Mouse (Mus musculus): ENCODE data around the gene Trem3. TPM values are rescaled to one million over a fixed set of nuclear protein-coding genes. Genes with fewer than 3 reads are reported as not detected.
A peak's percentile ranks its signal among the peaks of the same experiment; 100 is the strongest.

The Trem3 gene
- polyA plus RNA-seq, 1 experiment from 2014 or later: 0.24 TPM

- WGBS: 31% methylated on average over 2 of the region's 2 CpGs
- H3K4me2 ChIP-seq (ENCODE audit: low read depth, low read length): no peak overlapping the region
- no peak overlapping the region for H3K27ac ChIP-seq (replicated peaks; ENCODE audit: low read depth, low read length)
These were observed 18.6 kb downstream of the Trem3 start for GRCm38 (mm10) chr17:48266138-48266537.

GRCm38 (mm10) chr17:48266610-48267304, 19.2 kb downstream of the Trem3 start:
- no peak overlapping the region for H3K9ac ChIP-seq (ENCODE audit: low read depth, low read length)
- H3K4me2 ChIP-seq (ENCODE audit: low read depth, low read length): no peak overlapping the region
- DNase-seq (ENCODE audit: low spot score) (no peak), ATAC-seq (ENCODE audit: low read depth) (no peak)
- H3K36me3 ChIP-seq (ENCODE audit: control insufficient read depth, insufficient read depth, low read length): no peaks in the 10 kb centered on the region
- H3K4me1 ChIP-seq (ENCODE audit: control insufficient read depth, insufficient read depth, low read length): no peaks in the 10 kb centered on the region
- H3K4me3 ChIP-seq (ENCODE audit: low read depth, low read length): no peak overlapping the region
- no peak overlapping the region for H3K27ac ChIP-seq (replicated peaks; ENCODE audit: low read depth, low read length)
- H3K27me3 ChIP-seq (replicated peaks; ENCODE audit: control insufficient read depth, insufficient read depth, low read length): no peaks in the 10 kb centered on the region
- 47% methylated on average over 2 of the region's 2 CpGs for WGBS
- no peaks in the 10 kb centered on the region for H3K9me3 ChIP-seq (ENCODE audit: control insufficient read depth, low read length)

More at GRCm38 (mm10) chr17:48266138-48266537, 18.6 kb downstream of the Trem3 start:
- DNase-seq (ENCODE audit: low spot score) (peak; percentile 32), ATAC-seq (ENCODE audit: low read depth) (peak; percentile 33; the same call in 1 of the 2 replicates)
- no peak overlapping the region for H3K4me3 ChIP-seq (ENCODE audit: low read depth, low read length)
- H3K4me1 ChIP-seq (ENCODE audit: control insufficient read depth, insufficient read depth, low read length): no peaks in the 10 kb centered on the region
- no peaks in the 10 kb centered on the region for H3K9me3 ChIP-seq (ENCODE audit: control insufficient read depth, low read length)
- no peak overlapping the region for H3K9ac ChIP-seq (ENCODE audit: low read depth, low read length)
- no peaks in the 10 kb centered on the region for H3K36me3 ChIP-seq (ENCODE audit: control insufficient read depth, insufficient read depth, low read length)
- no peaks in the 10 kb centered on the region for H3K27me3 ChIP-seq (replicated peaks; ENCODE audit: control insufficient read depth, insufficient read depth, low read length)

DNA sequence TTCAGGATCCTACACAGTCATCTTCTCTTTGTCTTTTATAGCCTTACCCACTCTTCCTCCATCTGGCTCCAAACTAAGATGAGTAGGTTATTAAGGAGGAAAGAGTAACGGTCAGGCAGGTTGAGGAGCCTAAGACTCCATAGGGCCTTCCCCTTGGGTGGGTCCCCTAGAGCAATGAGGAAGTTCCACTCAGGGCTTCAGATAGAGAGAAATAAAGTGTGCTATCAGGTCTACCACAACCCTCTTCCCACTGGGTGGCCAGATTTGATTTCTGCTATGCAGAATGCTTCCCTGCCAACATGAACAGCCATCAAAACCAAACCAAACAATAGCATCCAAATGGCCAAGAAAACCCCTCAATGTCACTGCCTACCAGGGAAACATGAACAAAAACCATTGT, 20.0 kb downstream of the Trem3 start:
- Histone ChIP-seq H3K4me3 (ENCODE audit: low read depth, low read length) (no peak overlapping the region), H3K36me3 (ENCODE audit: control insufficient read depth, insufficient read depth, low read length) (no peaks in the 10 kb centered on the region), H3K27me3 (replicated peaks; ENCODE audit: control insufficient read depth, insufficient read depth, low read length) (no peaks in the 10 kb centered on the region), H3K4me1 (ENCODE audit: control insufficient read depth, insufficient read depth, low read length) (no peaks in the 10 kb centered on the region), H3K4me2 (ENCODE audit: low read depth, low read length) (no peak overlapping the region), H3K9ac (ENCODE audit: low read depth, low read length) (no peak overlapping the region), H3K9me3 (ENCODE audit: control insufficient read depth, low read length) (no peaks in the 10 kb centered on the region), H3K27ac (replicated peaks; ENCODE audit: low read depth, low read length) (no peak overlapping the region)
- ATAC-seq (ENCODE audit: low read depth) (no peak), DNase-seq (ENCODE audit: low spot score) (no peak)
- 72% methylated on average over 1 of the region's 1 CpGs for WGBS

- ATAC-seq (ENCODE audit: low read depth) (no peak), DNase-seq (ENCODE audit: low spot score) (no peak)
- no peaks in the 10 kb centered on the region for H3K27me3 ChIP-seq (replicated peaks; ENCODE audit: control insufficient read depth, insufficient read depth, low read length)
- H3K36me3 ChIP-seq (ENCODE audit: control insufficient read depth, insufficient read depth, low read length): no peaks in the 10 kb centered on the region
- no peaks in the 10 kb centered on the region for H3K9me3 ChIP-seq (ENCODE audit: control insufficient read depth, low read length)
- H3K4me2 ChIP-seq (ENCODE audit: low read depth, low read length): no peak overlapping the region
- no peak overlapping the region for H3K9ac ChIP-seq (ENCODE audit: low read depth, low read length)
- no peaks in the 10 kb centered on the region for H3K4me1 ChIP-seq (ENCODE audit: control insufficient read depth, insufficient read depth, low read length)
- H3K27ac ChIP-seq (replicated peaks; ENCODE audit: low read depth, low read length): no peak overlapping the region
- H3K4me3 ChIP-seq (ENCODE audit: low read depth, low read length): no peak overlapping the region
These were observed 20.7 kb downstream of the Trem3 start for GRCm38 (mm10) chr17:48268276-48268675.

DNA sequence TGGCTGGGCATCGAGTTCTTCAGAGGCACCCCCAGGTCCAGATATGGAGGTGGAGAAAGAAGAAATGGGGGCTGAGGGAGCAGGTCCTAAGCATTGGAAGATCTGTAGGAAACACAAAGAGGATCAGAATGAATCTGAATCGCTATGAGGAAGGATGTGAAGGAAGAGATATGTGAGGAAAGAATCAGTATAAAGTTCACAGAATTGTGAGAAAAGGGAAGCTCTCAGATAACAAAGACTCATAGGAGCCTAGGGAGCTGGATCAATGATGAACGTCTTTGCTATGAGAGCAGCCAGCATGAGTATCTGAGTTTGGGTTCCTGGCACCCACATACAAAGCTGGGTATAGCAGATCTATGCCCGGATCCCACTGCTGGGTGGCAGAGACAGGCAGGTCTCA, 22.3 kb downstream of the Trem3 start:
- no peak overlapping the region for H3K4me3 ChIP-seq (ENCODE audit: low read depth, low read length)
- no peak for DNase-seq (ENCODE audit: low spot score)
- H3K36me3 ChIP-seq (ENCODE audit: control insufficient read depth, insufficient read depth, low read length): no peaks in the 10 kb centered on the region
- whole genome bisulfite sequencing: 68% methylated on average over 4 of the region's 4 CpGs
- H3K4me1 ChIP-seq (ENCODE audit: control insufficient read depth, insufficient read depth, low read length): no peaks in the 10 kb centered on the region
- H3K27me3 ChIP-seq (replicated peaks; ENCODE audit: control insufficient read depth, insufficient read depth, low read length): no peaks in the 10 kb centered on the region
- H3K27ac ChIP-seq (replicated peaks; ENCODE audit: low read depth, low read length): no peak overlapping the region
- no peaks in the 10 kb centered on the region for H3K9me3 ChIP-seq (ENCODE audit: control insufficient read depth, low read length)
- H3K4me2 ChIP-seq (ENCODE audit: low read depth, low read length): no peak overlapping the region
- ATAC-seq (ENCODE audit: low read depth): no peak
- H3K9ac ChIP-seq (ENCODE audit: low read depth, low read length): no peak overlapping the region

- no peaks in the 10 kb centered on the region for H3K9me3 ChIP-seq (ENCODE audit: control insufficient read depth, low read length)
- WGBS: 70% methylated on average over 5 of the region's 5 CpGs
- H3K9ac ChIP-seq (ENCODE audit: low read depth, low read length): no peak overlapping the region
- no peaks in the 10 kb centered on the region for H3K4me1 ChIP-seq (ENCODE audit: control insufficient read depth, insufficient read depth, low read length)
- H3K36me3 ChIP-seq (ENCODE audit: control insufficient read depth, insufficient read depth, low read length): no peaks in the 10 kb centered on the region
- no peak overlapping the region for H3K4me3 ChIP-seq (ENCODE audit: low read depth, low read length)
- H3K27ac ChIP-seq (replicated peaks; ENCODE audit: low read depth, low read length): no peak overlapping the region
- ATAC-seq (ENCODE audit: low read depth) (no peak), DNase-seq (ENCODE audit: low spot score) (no peak)
- H3K4me2 ChIP-seq (ENCODE audit: low read depth, low read length): no peak overlapping the region
- H3K27me3 ChIP-seq (replicated peaks; ENCODE audit: control insufficient read depth, insufficient read depth, low read length): no peaks in the 10 kb centered on the region
These were observed 24.6 kb downstream of the Trem3 start for GRCm38 (mm10) chr17:48272158-48272557.

- Histone ChIP-seq H3K27ac (replicated peaks; ENCODE audit: low read depth, low read length) (no peak overlapping the region), H3K9me3 (ENCODE audit: control insufficient read depth, low read length) (no peaks in the 10 kb centered on the region), H3K27me3 (replicated peaks; ENCODE audit: control insufficient read depth, insufficient read depth, low read length) (no peaks in the 10 kb centered on the region), H3K4me1 (ENCODE audit: control insufficient read depth, insufficient read depth, low read length) (no peaks in the 10 kb centered on the region), H3K36me3 (ENCODE audit: control insufficient read depth, insufficient read depth, low read length) (no peaks in the 10 kb centered on the region), H3K9ac (ENCODE audit: low read depth, low read length) (no peak overlapping the region), H3K4me3 (ENCODE audit: low read depth, low read length) (no peak overlapping the region), H3K4me2 (ENCODE audit: low read depth, low read length) (no peak overlapping the region)
- no peak for ATAC-seq (ENCODE audit: low read depth)
- DNase-seq (ENCODE audit: low spot score): no peak
- WGBS: 88% methylated on average over 4 of the region's 4 CpGs
These were observed 25.0 kb downstream of the Trem3 start for GRCm38 (mm10) chr17:48272598-48272997.

DNA sequence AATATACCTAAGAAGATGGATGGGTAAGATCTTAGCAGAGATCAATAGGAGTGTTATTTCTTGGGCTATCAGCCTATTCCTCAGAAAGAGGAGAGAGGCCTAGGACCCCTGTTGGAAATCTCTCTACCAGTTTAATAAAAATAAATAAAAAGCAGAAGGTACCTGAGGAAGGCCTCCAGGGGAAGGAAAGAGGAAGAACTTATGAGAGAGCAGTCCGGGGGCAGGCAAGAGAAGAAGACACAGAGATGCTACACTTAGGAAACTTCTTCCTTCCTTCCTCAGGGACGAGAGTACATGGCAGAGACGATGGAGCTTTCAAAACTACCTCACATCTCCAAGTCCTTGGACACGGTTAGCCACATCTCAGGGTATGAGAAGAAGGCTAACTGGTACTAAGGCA, 26.5 kb downstream of the Trem3 start:
- Histone ChIP-seq H3K27me3 (replicated peaks; ENCODE audit: control insufficient read depth, insufficient read depth, low read length) (no peaks in the 10 kb centered on the region), H3K36me3 (ENCODE audit: control insufficient read depth, insufficient read depth, low read length) (no peaks in the 10 kb centered on the region), H3K9me3 (ENCODE audit: control insufficient read depth, low read length) (no peaks in the 10 kb centered on the region), H3K27ac (replicated peaks; ENCODE audit: low read depth, low read length) (no peak overlapping the region), H3K4me3 (ENCODE audit: low read depth, low read length) (no peak overlapping the region), H3K4me1 (ENCODE audit: control insufficient read depth, insufficient read depth, low read length) (no peaks in the 10 kb centered on the region), H3K4me2 (ENCODE audit: low read depth, low read length) (no peak overlapping the region), H3K9ac (ENCODE audit: low read depth, low read length) (no peak overlapping the region)
- no peak for ATAC-seq (ENCODE audit: low read depth)
- DNase-seq (ENCODE audit: low spot score): no peak
- 74% methylated on average over 4 of the region's 4 CpGs for WGBS

GRCm38 (mm10) chr17:48274885-48275284, 27.3 kb downstream of the Trem3 start:
- peak; percentile 82 for DNase-seq (ENCODE audit: low spot score)
- WGBS: 30% methylated on average over 6 of the region's 6 CpGs
- Histone ChIP-seq H3K4me3 (ENCODE audit: low read depth, low read length) (no peak overlapping the region), H3K4me2 (ENCODE audit: low read depth, low read length) (no peak overlapping the region), H3K27me3 (replicated peaks; ENCODE audit: control insufficient read depth, insufficient read depth, low read length) (no peaks in the 10 kb centered on the region), H3K9me3 (ENCODE audit: control insufficient read depth, low read length) (no peaks in the 10 kb centered on the region), H3K27ac (replicated peaks; ENCODE audit: low read depth, low read length) (no peak overlapping the region), H3K9ac (ENCODE audit: low read depth, low read length) (no peak overlapping the region), H3K4me1 (ENCODE audit: control insufficient read depth, insufficient read depth, low read length) (no peaks in the 10 kb centered on the region), H3K36me3 (ENCODE audit: control insufficient read depth, insufficient read depth, low read length) (no peaks in the 10 kb centered on the region)
- no peak for ATAC-seq (ENCODE audit: low read depth)

Data from embryonic facial prominence, embryonic 14.5 days (tissue).